Mouse (Mus musculus) stomach, postnatal 0 days (tissue): ENCODE measurements around the gene Ankrd6. TPM values are rescaled to one million over a fixed set of nuclear protein-coding genes. Genes with fewer than 3 reads are reported as not detected.
A peak's percentile ranks its signal among the peaks of the same experiment; 100 is the strongest.

Experiments
- ATAC-seq: fragments of 200-750 bp; cut with Nextera tagmentation; 2 replicates; pipeline ENCODE4 v1.8.0; 2017; ENCODE audit not compliant: low FRiP score, low TSS enrichment
- DNase-seq: peaks from one replicate; pipeline ENCODE4 v3.0.0-alpha.2; 2016; ENCODE audit warnings: low spot score
- H3K27ac ChIP-seq: fragments of 300-500 bp; sonication (generic); replicated peaks from 2 replicates; pipeline ENCODE4 v1.5.1; 2014; ENCODE audit warnings: mild to moderate bottlenecking, control low read depth
- H3K27me3 ChIP-seq: fragments of 300-500 bp; sonication (generic); 2 replicates; pipeline ENCODE4 v1.6.1; 2014; ENCODE audit warnings: low read length; ENCODE audit not compliant: control insufficient read depth, insufficient read depth
- H3K36me3 ChIP-seq: fragments of 300-500 bp; sonication (generic); 2 replicates; pipeline ENCODE4 v1.6.1; 2014; ENCODE audit warnings: low read length, mixed read lengths; ENCODE audit not compliant: control insufficient read depth, insufficient read depth
- H3K4me1 ChIP-seq: fragments of 300-500 bp; sonication (generic); replicated peaks from 2 replicates; pipeline ENCODE4 v1.6.1; 2014; ENCODE audit warnings: antibody characterized with exemption; ENCODE audit not compliant: control insufficient read depth, insufficient read depth
- H3K4me2 ChIP-seq: fragments of 300-500 bp; sonication (generic); replicated peaks from 2 replicates; pipeline ENCODE4 v1.6.1; 2014; ENCODE audit warnings: low read depth, mild to moderate bottlenecking, control low read depth, moderate library complexity
- H3K4me3 ChIP-seq: fragments of 300-500 bp; sonication (generic); 2 replicates; pipeline ENCODE4 v1.5.1; 2014; ENCODE audit warnings: low read depth, low read length, control low read depth
- H3K9ac ChIP-seq: fragments of 300-500 bp; sonication (generic); 2 replicates; pipeline ENCODE4 v1.6.1; 2014; ENCODE audit warnings: mild to moderate bottlenecking, low read length, control low read depth, mixed read lengths
- H3K9me3 ChIP-seq: fragments of 300-500 bp; sonication (generic); 2 replicates; pipeline ENCODE4 v1.6.1; 2016; ENCODE audit warnings: low read length; ENCODE audit not compliant: control insufficient read depth
- CTCF ChIP-seq: IDR thresholded peaks from 2 replicates; pipeline ENCODE4 v1.5.1; 2016; ENCODE audit warnings: antibody characterized with exemption, low read depth, mild to moderate bottlenecking, moderate library complexity
- EP300 ChIP-seq: optimal IDR thresholded peaks from 2 replicates; pipeline ENCODE3; 2016; ENCODE audit warnings: antibody characterized with exemption
- WGBS: fragments of 180-500 bp; shearing (Covaris S2); extraction: QIAGEN DNeasy Blood & Tissue Kit; methylation state at CpG from one replicate; pipeline ENCODE4 v1.1.7; 2014; 5-methylcytosine and 5-hydroxymethylcytosine counted together
- polyA plus RNA-seq: library from polyadenylated mRNA; unstranded; fragments of >200 nt; fragmentation: Nextera tagmentation; extraction: Ambion mirVana; gene quantifications from 2 replicates; pipeline ENCODE4 v1.2.1, GENCODE M21; 2015

Ankrd6 gene
- polyA plus RNA-seq, 1 experiment from 2014 or later: 2.2 TPM

DNA sequence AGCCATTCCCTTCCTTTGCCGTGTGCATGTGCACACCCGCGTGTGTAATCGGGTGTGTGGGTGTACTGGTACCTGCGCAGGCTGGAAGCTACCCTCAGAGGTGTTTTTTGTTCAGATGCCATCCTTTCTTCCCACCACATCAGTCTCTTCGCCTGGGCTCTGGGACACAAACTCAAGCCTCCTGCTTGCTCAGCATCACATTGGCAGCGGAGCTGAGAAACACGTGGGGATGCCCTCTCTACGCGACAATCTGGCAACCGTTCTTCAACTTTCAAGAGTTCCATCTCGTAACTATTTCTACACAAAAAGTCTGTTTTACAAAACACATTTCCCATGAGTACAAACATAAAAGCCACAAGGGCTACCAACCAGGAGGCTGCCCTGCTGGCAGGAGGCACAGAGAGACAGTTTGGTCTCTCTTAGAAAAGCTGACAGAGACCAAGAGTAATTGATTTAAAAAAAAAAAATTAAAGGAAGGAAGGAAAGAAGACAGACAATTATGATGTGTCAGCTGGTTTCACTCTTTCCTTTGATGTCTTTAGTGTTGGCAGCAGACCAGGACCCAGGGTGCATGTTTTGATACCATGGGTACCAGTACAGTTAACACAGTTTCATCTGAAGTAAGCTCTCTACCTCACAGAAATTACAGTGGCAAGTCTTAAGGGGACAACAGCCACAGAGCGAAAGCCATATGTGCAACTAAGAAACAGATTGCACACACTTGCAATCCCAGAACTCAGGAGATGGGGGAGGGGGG lies 21.8 kb downstream of the Ankrd6 start:
- Histone ChIP-seq H3K4me1 (no peaks in the 10 kb centered on the region), H3K9ac (no peak overlapping the region), H3K4me3 (no peak overlapping the region), H3K27ac (no peak overlapping the region), H3K36me3 (no peaks in the 10 kb centered on the region), H3K4me2 (no peak overlapping the region), H3K9me3 (no peaks in the 10 kb centered on the region), H3K27me3 (no peaks in the 10 kb centered on the region)
- DNase-seq: no peak
- no peak for ATAC-seq
- no peak for TF ChIP-seq CTCF
- 88% methylated on average over 13 of the region's 13 CpGs for WGBS

DNA sequence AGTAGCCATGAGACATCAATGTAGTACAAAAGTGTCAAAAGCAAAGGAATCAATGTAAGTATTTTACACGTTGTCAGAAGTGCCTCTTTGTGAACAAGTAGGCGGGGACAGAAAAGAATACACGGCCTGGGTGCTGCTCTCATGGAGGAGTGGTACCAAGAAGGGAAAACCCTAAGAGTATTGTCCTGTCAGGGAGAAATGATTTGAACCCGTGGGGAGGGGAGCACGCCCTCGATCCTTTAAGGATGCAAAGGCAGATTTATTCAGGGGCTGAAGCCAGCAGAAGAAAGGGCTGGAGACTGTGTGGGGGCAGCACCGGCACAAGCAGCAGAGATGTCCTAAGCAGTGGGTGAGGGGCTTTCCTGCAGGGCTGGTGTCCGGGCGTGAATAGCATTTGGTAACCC lies 26.7 kb downstream of the Ankrd6 start:
- 50% methylated on average over 9 of the region's 9 CpGs for WGBS
- Histone ChIP-seq H3K4me2 (no peak overlapping the region), H3K4me3 (no peak overlapping the region), H3K9ac (no peak overlapping the region), H3K36me3 (no peaks in the 10 kb centered on the region), H3K27me3 (no peaks in the 10 kb centered on the region), H3K4me1 (no peaks in the 10 kb centered on the region), H3K9me3 (no peaks in the 10 kb centered on the region), H3K27ac (no peak overlapping the region)
- no peak for ATAC-seq
- no peak for TF ChIP-seq CTCF
- no peak for TF ChIP-seq EP300
- no peak for DNase-seq

DNA sequence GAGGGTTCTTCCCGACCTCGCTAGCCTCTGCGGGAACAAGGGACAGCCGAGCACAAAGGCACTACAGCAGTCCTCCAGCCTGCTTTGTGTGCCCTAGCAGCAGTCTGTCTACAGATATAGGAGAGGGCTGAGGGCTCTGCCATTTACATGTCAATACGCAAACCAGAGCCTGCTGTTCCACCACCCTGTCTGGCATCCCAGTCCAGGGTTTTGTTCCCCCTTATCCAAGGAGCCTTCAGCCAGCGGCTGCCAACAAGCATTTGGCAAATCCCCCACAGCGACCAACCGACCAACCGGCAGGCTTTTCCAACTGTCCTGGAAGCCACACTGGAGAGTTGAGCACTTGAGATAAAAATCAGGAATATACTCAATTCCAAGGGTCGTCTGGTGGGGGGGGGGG lies 27.2 kb downstream of the Ankrd6 start:
- H3K9ac ChIP-seq: no peak overlapping the region
- no peak for ATAC-seq
- H3K27ac ChIP-seq: no peak overlapping the region

DNA sequence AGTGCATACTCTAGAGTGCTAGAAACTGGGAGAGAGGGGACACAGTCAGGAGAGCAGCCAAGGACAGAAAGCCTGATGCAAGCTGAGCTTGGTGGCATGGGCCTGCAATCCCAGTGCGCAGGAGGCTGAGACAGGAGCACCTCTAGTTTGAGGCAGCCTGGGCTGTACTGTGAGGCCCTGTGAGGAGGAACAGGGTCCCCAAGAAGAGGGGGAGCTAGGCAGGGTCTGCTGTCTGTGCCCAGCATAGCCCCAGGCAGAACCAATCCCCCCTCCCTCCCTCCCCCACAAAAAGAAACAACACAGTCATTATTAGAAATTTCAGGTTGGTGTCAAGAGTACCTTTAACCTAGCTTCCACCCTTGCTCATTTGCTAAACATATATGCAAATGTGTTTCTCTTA lies 27.8 kb downstream of the Ankrd6 start:
- TF ChIP-seq EP300: no peak
- H3K27ac ChIP-seq: no peak overlapping the region
- WGBS: 90% methylated on average over 1 of the region's 1 CpGs
- ATAC-seq (no peak), DNase-seq (no peak)
- no peak overlapping the region for H3K4me2 ChIP-seq
- no peaks in the 10 kb centered on the region for H3K36me3 ChIP-seq
- H3K9ac ChIP-seq: no peak overlapping the region
- no peak overlapping the region for H3K4me3 ChIP-seq
- no peaks in the 10 kb centered on the region for H3K27me3 ChIP-seq
- no peaks in the 10 kb centered on the region for H3K4me1 ChIP-seq
- H3K9me3 ChIP-seq: no peaks in the 10 kb centered on the region

More for the DNA sequence above, 27.2 kb downstream of the Ankrd6 start:
- no peak overlapping the region for H3K4me3 ChIP-seq
- no peaks in the 10 kb centered on the region for H3K36me3 ChIP-seq
- WGBS: 23% methylated on average over 10 of the region's 10 CpGs
- H3K4me1 ChIP-seq: no peaks in the 10 kb centered on the region
- H3K9me3 ChIP-seq: no peaks in the 10 kb centered on the region
- DNase-seq: peak; percentile 34
- H3K27me3 ChIP-seq: no peaks in the 10 kb centered on the region
- H3K4me2 ChIP-seq: no peak overlapping the region
- no peak for TF ChIP-seq EP300
- no peak for TF ChIP-seq CTCF

DNA sequence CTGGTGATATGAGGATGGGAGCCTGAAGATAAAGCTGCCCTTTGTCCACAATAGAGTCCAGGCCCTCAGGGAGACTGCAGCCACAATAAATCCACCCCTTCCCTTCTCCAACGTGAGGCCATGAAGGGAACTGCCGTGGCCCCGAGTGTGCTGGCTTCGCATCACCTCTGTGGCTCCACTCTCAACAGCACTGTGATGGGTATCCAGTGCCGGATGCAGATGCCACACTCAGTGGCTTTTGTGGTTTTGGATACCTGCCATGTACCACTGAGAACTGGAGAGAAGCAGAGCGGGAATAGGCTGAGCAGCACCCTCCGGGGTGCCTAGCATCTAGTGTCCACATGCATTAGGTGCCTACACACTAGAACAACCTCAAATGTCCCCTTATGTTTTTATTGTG lies 29.8 kb downstream of the Ankrd6 start:
- H3K4me3 ChIP-seq: no peak overlapping the region
- H3K9ac ChIP-seq: no peak overlapping the region
- no peaks in the 10 kb centered on the region for H3K9me3 ChIP-seq
- no peak overlapping the region for H3K27ac ChIP-seq
- DNase-seq (no peak), ATAC-seq (no peak)
- H3K36me3 ChIP-seq: no peaks in the 10 kb centered on the region
- no peak for TF ChIP-seq EP300
- TF ChIP-seq CTCF: no peak
- 79% methylated on average over 7 of the region's 7 CpGs for WGBS
- H3K4me2 ChIP-seq: no peak overlapping the region
- no peaks in the 10 kb centered on the region for H3K4me1 ChIP-seq
- no peaks in the 10 kb centered on the region for H3K27me3 ChIP-seq

DNA sequence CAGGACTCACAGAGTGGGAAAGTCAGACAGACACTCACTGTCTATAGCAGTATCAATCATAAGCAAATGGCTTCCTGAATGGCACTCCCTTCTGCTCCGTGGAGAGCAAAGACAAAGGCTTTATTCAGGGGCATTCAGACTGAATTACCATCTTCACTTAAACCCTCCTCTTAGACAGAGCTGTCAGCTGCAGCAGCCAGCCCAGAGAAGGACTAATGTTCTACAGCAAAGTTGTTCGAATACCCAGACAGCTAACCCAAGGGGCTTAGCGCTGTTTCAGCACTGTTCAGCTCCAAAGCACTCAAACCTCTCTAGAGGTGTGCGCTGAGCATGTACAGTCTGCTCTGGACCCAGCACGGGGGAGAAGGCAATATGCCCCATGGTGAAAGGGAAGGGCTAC lies 32.1 kb downstream of the Ankrd6 start:
- H3K27me3 ChIP-seq: no peaks in the 10 kb centered on the region
- DNase-seq (no peak), ATAC-seq (no peak)
- no peak overlapping the region for H3K4me3 ChIP-seq
- no peak overlapping the region for H3K4me2 ChIP-seq
- no peak overlapping the region for H3K9ac ChIP-seq
- H3K4me1 ChIP-seq: no peaks in the 10 kb centered on the region
- no peak overlapping the region for H3K27ac ChIP-seq
- no peaks in the 10 kb centered on the region for H3K36me3 ChIP-seq
- no peaks in the 10 kb centered on the region for H3K9me3 ChIP-seq
- TF ChIP-seq CTCF: no peak
- TF ChIP-seq EP300: no peak
- WGBS: 75% methylated on average over 5 of the region's 5 CpGs
